Mouse (Mus musculus) megakaryocyte-erythroid progenitor cell, adult 5-6 weeks (primary cell): ENCODE measurements around the gene 1700029I15Rik. TPM values are rescaled to one million over a fixed set of nuclear protein-coding genes. Genes with fewer than 3 reads are reported as not detected.
"Not testable (repeated sequence)": the region's sequence is repeated elsewhere in the genome, so short reads cannot be mapped to it uniquely, and the experiment has no call there.

Experiments
- ATAC-seq: replicated peaks from 2 replicates; pipeline ENCODE4 v1.8.0; 2016; ENCODE audit warnings: mild to moderate bottlenecking, inconsistent platforms; ENCODE audit not compliant: severe bottlenecking, poor library complexity, low FRiP score, low TSS enrichment
- total RNA-seq, 2 experiments: library from RNA; stranded (forward) in 1 of 2; stranded (reverse) in 1 of 2; fragments of 200-1000, 215-1000 nt in 1 of 2; fragments of >200 nt in 1 of 2; fragmentation: Nextera tagmentation in 1 of 2; gene quantifications; 2 replicates each; pipeline ENCODE4 v1.2.3; 2014 to 2017

Gene 1700029I15Rik
- total RNA-seq, 2 experiments from 2014 or later: 1.1 to 1.2 TPM

GRCm38 (mm10) chr2:92390206-92390930, 8.0 kb downstream of the 1700029I15Rik start:
- peak; percentile 48 for ATAC-seq

- ATAC-seq: no peak
These were observed 8.8 kb downstream of the 1700029I15Rik start for GRCm38 (mm10) chr2:92391116-92391515.

- ATAC-seq: no peak
These were observed 9.5 kb downstream of the 1700029I15Rik start for GRCm38 (mm10) chr2:92391703-92392317.

GRCm38 (mm10) chr2:92392318-92393264, 10.3 kb downstream of the 1700029I15Rik start:
- no peak for ATAC-seq

- ATAC-seq: no peak
These were observed 13.2 kb downstream of the 1700029I15Rik start for GRCm38 (mm10) chr2:92395535-92395934.

GRCm38 (mm10) chr2:92397436-92397835, 15.1 kb downstream of the 1700029I15Rik start:
- ATAC-seq: no peak

- ATAC-seq: not testable (repeated sequence)
These were observed 17.5 kb downstream of the 1700029I15Rik start for GRCm38 (mm10) chr2:92399877-92400276.

GRCm38 (mm10) chr2:92400682-92401081, 18.3 kb downstream of the 1700029I15Rik start:
- no peak for ATAC-seq

- ATAC-seq: no peak
These were observed 18.8 kb downstream of the 1700029I15Rik start, which contains the start of gene Mapk8ip1 for GRCm38 (mm10) chr2:92401091-92401561. TSS of gene Mapk8ip1 (minus strand) at chr2:92401263.

- no peak for ATAC-seq
These were observed 20.4 kb downstream of the 1700029I15Rik start for GRCm38 (mm10) chr2:92402591-92403326.

- ATAC-seq: no peak
These were observed 21.5 kb downstream of the 1700029I15Rik start for GRCm38 (mm10) chr2:92403776-92404319.

- ATAC-seq: no peak
These were observed 22.4 kb downstream of the 1700029I15Rik start for GRCm38 (mm10) chr2:92404737-92405136.

GRCm38 (mm10) chr2:92405687-92406086, 23.3 kb downstream of the 1700029I15Rik start:
- ATAC-seq: no peak

GRCm38 (mm10) chr2:92408309-92409045, 26.1 kb downstream of the 1700029I15Rik start:
- no peak for ATAC-seq

- ATAC-seq: no peak
These were observed 29.4 kb downstream of the 1700029I15Rik start for GRCm38 (mm10) chr2:92411705-92412104.

GRCm38 (mm10) chr2:92421723-92422387, 39.5 kb downstream of the 1700029I15Rik start:
- no peak for ATAC-seq

- ATAC-seq: no peak
These were observed 40.2 kb downstream of the 1700029I15Rik start for GRCm38 (mm10) chr2:92422388-92423135.
